Mouse (Mus musculus) embryonic facial prominence, embryonic 11.5 days (tissue): ENCODE data around the gene Orc5. TPM values are rescaled to one million over a fixed set of nuclear protein-coding genes. Genes with fewer than 3 reads are reported as not detected.

Experiments
- ATAC-seq: fragments of 200-750 bp; cut with Nextera tagmentation; replicated peaks from 2 replicates; pipeline ENCODE4 v1.8.0; 2017; ENCODE audit warnings: low read depth; ENCODE audit not compliant: insufficient number of reproducible peaks, low FRiP score, low TSS enrichment
- DNase-seq: peaks from one replicate; pipeline ENCODE4 v3.0.0-alpha.2; 2015; ENCODE audit warnings: low spot score
- H3K27ac ChIP-seq: fragments of 300-500 bp; sonication (generic); replicated peaks from 2 replicates; pipeline ENCODE4 v1.5.1; 2014; ENCODE audit warnings: mild to moderate bottlenecking, low read depth, low read length, control low read depth
- H3K27me3 ChIP-seq: fragments of 300-500 bp; sonication (generic); 2 replicates; pipeline ENCODE4 v1.6.1; 2014; ENCODE audit warnings: mild to moderate bottlenecking, low read length, moderate library complexity, mixed read lengths; ENCODE audit not compliant: control insufficient read depth, insufficient read depth
- H3K36me3 ChIP-seq: fragments of 300-500 bp; sonication (generic); replicated peaks from 2 replicates; pipeline ENCODE4 v1.6.1; 2014; ENCODE audit warnings: low read depth, mild to moderate bottlenecking, low read length, moderate library complexity, mixed read lengths; ENCODE audit not compliant: control insufficient read depth, insufficient read depth
- H3K4me1 ChIP-seq: fragments of 300-500 bp; sonication (generic); 2 replicates; pipeline ENCODE4 v1.6.1; 2014; ENCODE audit warnings: low read length, mixed read lengths; ENCODE audit not compliant: control insufficient read depth, insufficient read depth
- H3K4me2 ChIP-seq: fragments of 300-500 bp; sonication (generic); 2 replicates; pipeline ENCODE4 v1.6.1; 2014; ENCODE audit warnings: low read depth, mild to moderate bottlenecking, control low read depth, low read length, moderate library complexity
- H3K4me3 ChIP-seq: fragments of 300-500 bp; sonication (generic); 2 replicates; pipeline ENCODE4 v1.5.1; 2014; ENCODE audit warnings: low read depth, low read length, control low read depth
- H3K9ac ChIP-seq: fragments of 300-500 bp; sonication (generic); replicated peaks from 2 replicates; pipeline ENCODE4 v1.6.1; 2014; ENCODE audit warnings: mild to moderate bottlenecking, control low read depth, low read length
- H3K9me3 ChIP-seq: fragments of 300-500 bp; sonication (generic); replicated peaks from 2 replicates; pipeline ENCODE4 v1.6.1; 2016; ENCODE audit warnings: mild to moderate bottlenecking, low read length, inconsistent platforms, mixed read lengths; ENCODE audit not compliant: control insufficient read depth
- WGBS: fragments of 180-500 bp; shearing (Covaris S2); extraction: QIAGEN DNeasy Blood & Tissue Kit; methylation state at CpG from one replicate; pipeline ENCODE4 v1.1.7; 2014; 5-methylcytosine and 5-hydroxymethylcytosine counted together
- polyA plus RNA-seq: library from polyadenylated mRNA; unstranded; fragments of >200 nt; fragmentation: Nextera tagmentation; extraction: Ambion mirVana; gene quantifications from 2 replicates; pipeline ENCODE4 v1.2.1, GENCODE M21; 2014

Gene Orc5
- polyA plus RNA-seq, 1 experiment from 2014 or later = 59.9 TPM

DNA sequence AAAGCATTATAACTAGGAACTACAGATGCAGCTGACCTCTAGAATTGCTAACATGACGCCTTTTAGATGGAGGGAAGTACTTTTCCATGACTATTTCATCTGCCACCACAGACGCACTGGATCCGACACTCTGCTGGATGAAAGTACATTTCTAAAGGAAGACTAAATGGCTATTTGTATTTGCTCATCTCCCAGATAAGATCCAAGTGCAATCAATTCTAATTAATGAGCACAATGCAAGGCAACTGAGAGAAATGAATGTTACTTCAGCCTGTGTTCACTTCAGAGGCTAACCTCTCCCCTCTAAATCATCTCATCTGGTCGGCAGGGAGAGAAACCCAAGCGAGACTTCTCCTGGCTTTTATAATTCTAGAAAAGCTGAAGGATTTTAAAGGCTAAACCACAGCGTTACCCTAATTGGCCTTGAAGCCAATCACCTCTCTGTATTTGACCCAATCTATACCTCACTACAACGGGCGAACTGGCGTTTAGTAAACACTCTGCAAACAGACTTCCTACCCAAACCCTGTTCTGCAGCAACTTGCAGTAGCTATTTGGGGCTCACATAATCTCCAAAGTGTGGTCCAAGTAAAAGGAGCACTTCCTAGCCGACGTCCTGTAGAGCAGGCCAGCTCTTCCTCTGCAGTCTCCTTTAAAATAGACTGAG, 730 bp downstream of the Orc5 start:
- 15% methylated on average over 11 of the region's 11 CpGs for WGBS
- peak; percentile 21; the same call in 1 of the 2 replicates for ATAC-seq
- no peaks in the 10 kb centered on the region for H3K4me1 ChIP-seq
- peak overlapping the region; percentile 63 for H3K4me2 ChIP-seq
- DNase-seq = no peak
- no peaks in the 10 kb centered on the region for H3K9me3 ChIP-seq
- no peaks in the 10 kb centered on the region; the same call in 1 of the 2 replicates for H3K36me3 ChIP-seq
- H3K27me3 ChIP-seq = no peaks in the 10 kb centered on the region
- peak overlapping the region; percentile 87 for H3K9ac ChIP-seq
- peak overlapping the region; percentile 63 for H3K4me3 ChIP-seq
- H3K27ac ChIP-seq = peak overlapping the region; percentile 59; the same call in 1 of the 2 replicates

DNA sequence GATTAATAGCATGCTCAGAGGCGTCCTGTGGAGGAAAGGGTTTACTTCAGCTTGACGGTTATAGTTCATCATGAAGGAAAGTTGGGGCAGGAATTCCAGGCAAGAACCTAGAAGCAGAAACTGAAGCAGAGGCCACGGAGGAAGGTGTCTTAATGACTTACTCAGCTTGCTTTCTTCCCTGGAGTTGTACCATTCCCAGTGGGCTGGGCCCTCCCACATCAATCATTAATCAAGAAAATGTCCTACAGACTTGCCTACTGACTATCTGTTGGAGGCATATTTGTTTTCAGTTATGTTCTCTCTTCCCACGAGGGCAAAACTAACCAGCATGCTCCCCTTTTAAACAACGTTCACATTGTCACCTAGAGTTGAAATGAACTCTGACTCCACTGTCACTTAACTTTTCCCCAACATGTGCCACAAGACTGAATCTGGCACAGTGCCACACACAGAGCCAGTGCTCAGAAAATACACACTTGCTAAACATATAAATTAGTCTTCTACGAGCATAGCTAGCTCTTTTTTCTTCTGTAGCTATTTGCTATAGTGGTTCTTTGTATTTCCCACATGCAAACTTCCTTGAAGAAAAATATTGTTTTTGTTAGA, 1.6 kb downstream of the Orc5 start:
- Histone ChIP-seq H3K4me2 (no peak overlapping the region), H3K9ac (no peak overlapping the region), H3K27me3 (no peaks in the 10 kb centered on the region), H3K9me3 (no peaks in the 10 kb centered on the region), H3K4me1 (no peaks in the 10 kb centered on the region), H3K36me3 (no peaks in the 10 kb centered on the region; the same call in 1 of the 2 replicates), H3K27ac (no peak overlapping the region), H3K4me3 (no peak overlapping the region)
- DNase-seq (no peak), ATAC-seq (no peak)
- WGBS = 78% methylated on average over 6 of the region's 6 CpGs

GRCm38 (mm10) chr5:22546536-22546935, 3.7 kb downstream of the Orc5 start:
- Histone ChIP-seq H3K27ac (no peak overlapping the region), H3K9ac (no peak overlapping the region), H3K27me3 (no peaks in the 10 kb centered on the region), H3K4me3 (no peak overlapping the region), H3K4me2 (no peak overlapping the region), H3K4me1 (no peaks in the 10 kb centered on the region), H3K9me3 (no peaks in the 10 kb centered on the region), H3K36me3 (no peaks in the 10 kb centered on the region; the same call in 1 of the 2 replicates)
- WGBS = 95% methylated on average over 5 of the region's 5 CpGs
- DNase-seq = no peak
- ATAC-seq = no peak

DNA sequence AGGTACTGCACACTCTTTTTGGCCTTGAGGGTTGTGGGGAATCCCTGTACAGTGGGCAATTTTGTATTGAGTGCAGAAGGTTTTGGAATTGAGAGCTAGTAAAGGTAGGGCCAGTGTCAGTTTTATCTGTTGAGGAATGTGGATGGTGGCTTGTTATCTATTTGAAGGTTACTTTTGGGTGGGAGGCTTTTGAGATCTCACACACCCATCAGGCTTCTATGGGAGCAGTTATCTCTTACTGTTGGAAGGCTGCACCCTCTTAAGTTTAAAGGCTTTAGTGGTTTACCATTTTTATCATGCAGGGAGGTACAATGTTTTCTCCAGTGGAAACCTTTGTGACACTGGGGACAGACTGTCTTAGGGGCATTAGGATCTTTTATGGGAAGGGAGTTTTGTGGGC, 4.9 kb downstream of the Orc5 start:
- Histone ChIP-seq H3K36me3 (no peaks in the 10 kb centered on the region; the same call in 1 of the 2 replicates), H3K9ac (no peak overlapping the region), H3K9me3 (no peaks in the 10 kb centered on the region), H3K4me1 (no peaks in the 10 kb centered on the region), H3K4me3 (no peak overlapping the region), H3K27me3 (no peaks in the 10 kb centered on the region), H3K4me2 (no peak overlapping the region), H3K27ac (no peak overlapping the region)
- ATAC-seq (no peak), DNase-seq (no peak)

DNA sequence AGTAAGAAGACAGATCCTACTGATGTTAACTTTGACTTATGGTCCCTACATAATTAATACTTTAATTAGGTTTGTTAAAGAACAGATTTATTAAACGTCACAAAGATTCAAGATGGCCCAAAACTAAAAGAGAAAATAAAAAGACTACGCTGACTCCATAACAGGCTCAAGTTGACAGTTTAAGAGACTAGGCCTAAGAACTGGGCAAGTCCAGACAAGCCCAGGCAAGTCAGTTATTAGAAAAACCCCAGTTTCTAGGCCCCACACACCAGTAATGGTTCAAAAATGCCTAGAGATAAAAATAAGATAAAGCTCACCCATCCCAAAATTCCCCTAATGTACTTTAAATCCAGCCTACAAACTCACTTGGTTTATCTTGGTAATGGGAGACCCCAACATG, 7.6 kb downstream of the Orc5 start:
- 93% methylated on average over 2 of the region's 2 CpGs for WGBS
- no peaks in the 10 kb centered on the region; the same call in 1 of the 2 replicates for H3K36me3 ChIP-seq
- no peak for ATAC-seq

GRCm38 (mm10) chr5:22538996-22539600, 11.1 kb downstream of the Orc5 start:
- DNase-seq = no peak
- H3K27me3 ChIP-seq = no peaks in the 10 kb centered on the region
- H3K27ac ChIP-seq = no peak overlapping the region
- no peaks in the 10 kb centered on the region for H3K9me3 ChIP-seq
- H3K4me2 ChIP-seq = no peak overlapping the region
- no peaks in the 10 kb centered on the region for H3K4me1 ChIP-seq
- WGBS = 90% methylated on average over 7 of the region's 7 CpGs
- H3K9ac ChIP-seq = no peak overlapping the region
- no peak for ATAC-seq
- no peaks in the 10 kb centered on the region for H3K36me3 ChIP-seq
- H3K4me3 ChIP-seq = no peak overlapping the region

More for the DNA sequence above, 7.6 kb downstream of the Orc5 start:
- H3K9ac ChIP-seq = no peak overlapping the region
- DNase-seq = no peak
- H3K4me3 ChIP-seq = no peak overlapping the region
- H3K27ac ChIP-seq = no peak overlapping the region
- no peaks in the 10 kb centered on the region for H3K27me3 ChIP-seq
- H3K4me1 ChIP-seq = no peaks in the 10 kb centered on the region
- no peak overlapping the region for H3K4me2 ChIP-seq
- H3K9me3 ChIP-seq = no peaks in the 10 kb centered on the region

- 96% methylated on average over 1 of the region's 1 CpGs for WGBS
- no peak for DNase-seq
- Histone ChIP-seq H3K27ac (no peak overlapping the region), H3K4me2 (no peak overlapping the region), H3K4me3 (no peak overlapping the region), H3K27me3 (no peaks in the 10 kb centered on the region), H3K9ac (no peak overlapping the region), H3K4me1 (no peaks in the 10 kb centered on the region), H3K36me3 (no peaks in the 10 kb centered on the region), H3K9me3 (no peaks in the 10 kb centered on the region)
- ATAC-seq = no peak
Observed at GRCm38 (mm10) chr5:22536695-22537094, 13.5 kb downstream of the Orc5 start.

GRCm38 (mm10) chr5:22532571-22532970, 17.7 kb downstream of the Orc5 start:
- Histone ChIP-seq H3K9ac (no peak overlapping the region), H3K4me2 (no peak overlapping the region), H3K27me3 (no peaks in the 10 kb centered on the region), H3K9me3 (no peaks in the 10 kb centered on the region), H3K27ac (no peak overlapping the region), H3K4me1 (no peaks in the 10 kb centered on the region), H3K4me3 (no peak overlapping the region), H3K36me3 (no peaks in the 10 kb centered on the region)
- 93% methylated on average over 5 of the region's 5 CpGs for WGBS
- no peak for ATAC-seq
- DNase-seq = no peak
